27 mouse cellular contexts compared by ENCODE assay signal in the genomic region with DNA sequence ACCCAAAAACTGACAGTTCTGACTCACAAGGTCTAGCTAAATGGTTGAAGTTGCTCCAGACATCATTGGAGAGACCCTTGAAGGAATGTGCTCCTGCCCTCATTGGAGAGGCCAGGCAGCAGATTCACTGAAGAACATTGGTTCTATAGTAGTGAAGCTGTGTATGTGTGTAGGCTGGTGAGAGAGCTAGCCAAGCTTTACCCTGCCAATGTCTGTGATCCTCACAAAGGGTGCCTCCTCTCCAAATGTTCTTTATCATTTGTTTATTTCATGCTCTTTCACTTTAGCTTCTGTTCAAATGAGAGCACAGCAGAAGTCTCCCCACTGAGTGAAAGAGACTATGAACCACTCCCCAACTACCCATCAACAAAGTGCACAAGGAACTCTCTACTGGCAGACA.
DNase-seq lines count a peak whose midpoint lies in the region; ATAC-seq lines count a peak whose summit lies in the region.
"Had no signal": no experiment of that assay in that cellular context is flagged by ENCODE, and none has a peak within 500 bp of the region (broad histone marks: within the 10 kb centered on the region; RNA-seq: fewer than 3 reads in every experiment).

No protein-coding gene starts in this region.

- no peaks in the 10 kb centered on the region for H3K36me3 ChIP-seq in forebrain, embryonic 16.5 days (ENCODE audit: control insufficient read depth, insufficient read depth)
- no peaks in the 10 kb centered on the region for H3K36me3 ChIP-seq in forebrain, embryonic 14.5 days (ENCODE audit: control insufficient read depth, insufficient read depth, low read length)
- H3K36me3 ChIP-seq: embryonic facial prominence, embryonic 12.5 days; embryonic facial prominence, embryonic 15.5 days; forebrain, embryonic 15.5 days; G1E; heart, embryonic 13.5 days had no signal

- no peak overlapping the region for H3K9ac ChIP-seq in forebrain, embryonic 16.5 days (replicated peaks; ENCODE audit: low read depth, low read length)
- H3K9ac ChIP-seq in forebrain, embryonic 14.5 days (ENCODE audit: low read length) = no peak overlapping the region
- H3K9ac ChIP-seq: embryonic facial prominence, embryonic 12.5 days; embryonic facial prominence, embryonic 15.5 days; forebrain, embryonic 15.5 days; heart, embryonic 13.5 days; hindbrain, embryonic 14.5 days had no signal

- DNase-seq in forebrain, embryonic 14.5 days (ENCODE audit: low spot score) = no peak
- peak; percentile 10 to 64 for DNase-seq in layer of hippocampus, adult 18-20 months (ENCODE audit: low spot score in 2 of 2)
- DNase-seq in layer of hippocampus, adult 9-10 months (ENCODE audit: low spot score) = no peak
- peak; percentile 14 to 19 for DNase-seq in layer of hippocampus, adult 8-10 months (ENCODE audit: low spot score in 2 of 2)
- peak; percentile 10 to 16 for DNase-seq in layer of hippocampus, postnatal 36 days
- DNase-seq in lung, adult 18-20 months = no peak
- DNase-seq in urinary bladder, adult 18-20 months (ENCODE audit: low spot score in 2 of 2) = no peak
- DNase-seq: adrenal gland, postnatal 10 days; adrenal gland, postnatal 36 days; B cell, adult 2 months; cerebellum, adult 11 months; cerebellum, adult 2 months; cerebellum, adult 9-11 months; cerebellum, postnatal 25 days; gastrocnemius, postnatal 25 days; heart, adult 18-20 months; heart, postnatal 14 days; heart, postnatal 4 days had no signal

- no peaks in the 10 kb centered on the region for H3K27me3 ChIP-seq in forebrain, embryonic 16.5 days (replicated peaks; ENCODE audit: control insufficient read depth, insufficient read depth, low read length)
- no peaks in the 10 kb centered on the region for H3K27me3 ChIP-seq in forebrain, embryonic 14.5 days (replicated peaks; ENCODE audit: control insufficient read depth, insufficient read depth, low read length)
- H3K27me3 ChIP-seq: CH12.LX; embryonic facial prominence, embryonic 12.5 days; embryonic facial prominence, embryonic 15.5 days; forebrain, embryonic 15.5 days; heart, embryonic 13.5 days had no signal

- no peaks in the 10 kb centered on the region for H3K9me3 ChIP-seq in forebrain, embryonic 16.5 days (ENCODE audit: control insufficient read depth, low read length)
- no peaks in the 10 kb centered on the region for H3K9me3 ChIP-seq in forebrain, embryonic 14.5 days (replicated peaks; ENCODE audit: control insufficient read depth, low read length)
- H3K9me3 ChIP-seq: embryonic facial prominence, embryonic 12.5 days; embryonic facial prominence, embryonic 15.5 days; forebrain, embryonic 15.5 days; G1E; heart, embryonic 13.5 days had no signal

- no peak overlapping the region for H3K27ac ChIP-seq in forebrain, embryonic 16.5 days (ENCODE audit: low read length)
- H3K27ac ChIP-seq in forebrain, embryonic 14.5 days (ENCODE audit: low read depth, low read length) = no peak overlapping the region
- H3K27ac ChIP-seq: embryonic facial prominence, embryonic 12.5 days; embryonic facial prominence, embryonic 15.5 days; forebrain, embryonic 15.5 days; heart, embryonic 13.5 days; hindbrain, embryonic 14.5 days; hindbrain, postnatal 0 days had no signal

- H3K4me2 ChIP-seq in forebrain, embryonic 16.5 days (ENCODE audit: low read length) = no peak overlapping the region
- H3K4me2 ChIP-seq in forebrain, embryonic 14.5 days (ENCODE audit: low read length) = no peak overlapping the region
- H3K4me2 ChIP-seq: embryonic facial prominence, embryonic 12.5 days; embryonic facial prominence, embryonic 15.5 days; forebrain, embryonic 15.5 days; heart, embryonic 13.5 days; hindbrain, embryonic 14.5 days had no signal

- ATAC-seq in forebrain, embryonic 16.5 days = peak; percentile 13; the same call in 1 of the 2 replicates
- ATAC-seq in forebrain, embryonic 14.5 days = no peak
- ATAC-seq: forebrain, embryonic 15.5 days; hindbrain, postnatal 0 days had no signal

- no peak overlapping the region for H3K4me3 ChIP-seq in forebrain, embryonic 16.5 days (replicated peaks; ENCODE audit: low read length)
- no peak overlapping the region for H3K4me3 ChIP-seq in forebrain, embryonic 14.5 days (ENCODE audit: low read depth, low read length)
- H3K4me3 ChIP-seq: embryonic facial prominence, embryonic 12.5 days; embryonic facial prominence, embryonic 15.5 days; forebrain, embryonic 15.5 days; heart, embryonic 13.5 days had no signal

- peaks cover 3% of the 10 kb centered on the region; the same call in 1 of the 2 replicates for H3K4me1 ChIP-seq in forebrain, embryonic 16.5 days (replicated peaks; ENCODE audit: control insufficient read depth, insufficient read depth, low read length)
- no peaks in the 10 kb centered on the region for H3K4me1 ChIP-seq in forebrain, embryonic 14.5 days (ENCODE audit: control insufficient read depth, insufficient read depth, low read length)
- H3K4me1 ChIP-seq: embryonic facial prominence, embryonic 12.5 days; embryonic facial prominence, embryonic 15.5 days; heart, embryonic 13.5 days had no signal

Comparison
In these comparisons a context has a peak if more than half of its experiments do, and no peak if none do; other contexts are left out.
1. DNase-seq: peak in layer of hippocampus, adult 18-20 months (2 of 2), layer of hippocampus, adult 8-10 months (2 of 2) and layer of hippocampus, postnatal 36 days (2 of 2); none in forebrain, embryonic 14.5 days (single experiment), layer of hippocampus, adult 9-10 months (single experiment), lung, adult 18-20 months (0 of 2) and urinary bladder, adult 18-20 months (0 of 2).